Mouse (Mus musculus) ES-E14 (cell line): ENCODE measurements around the gene Guca2a. TPM values are rescaled to one million over a fixed set of nuclear protein-coding genes. Genes with fewer than 3 reads are reported as not detected.

Experiments
- DNase-seq: peaks from one replicate; pipeline ENCODE4 v3.0.0-alpha.2; 2013; ENCODE audit warnings: low read depth, low spot score
- H3K27ac ChIP-seq: 2 replicates; pipeline ENCODE4 v1.5.1; 2012; ENCODE audit warnings: low read depth, mild to moderate bottlenecking, low read length, moderate library complexity, mixed read lengths; ENCODE audit not compliant: poor library complexity, insufficient read depth, severe bottlenecking
- H3K36me3 ChIP-seq: 2 replicates; pipeline ENCODE4 v1.6.1; 2012; ENCODE audit warnings: mild to moderate bottlenecking, low read length, moderate library complexity, mixed read lengths; ENCODE audit not compliant: control insufficient read depth, poor library complexity, insufficient read depth, severe bottlenecking
- H3K4me1 ChIP-seq, 2 experiments: fragments of 150-350 bp in 1 of 2; sonication (generic) in 1 of 2; 2 replicates each; pipeline ENCODE4 v1.6.1; 2012; ENCODE audit warnings: low read length in 2 of 2, mild to moderate bottlenecking in 1 of 2, mixed read lengths in 1 of 2; ENCODE audit not compliant: control insufficient read depth in 2 of 2, insufficient read depth in 2 of 2, poor library complexity in 1 of 2
- H3K4me3 ChIP-seq, 2 experiments: fragments of 150-350 bp in 1 of 2; sonication (generic) in 1 of 2; 2 replicates each; pipeline ENCODE4 v1.5.1; 2012; ENCODE audit warnings: low read length in 2 of 2, low read depth in 1 of 2, mild to moderate bottlenecking in 1 of 2, mixed read lengths in 1 of 2; ENCODE audit not compliant: insufficient read depth in 1 of 2, poor library complexity in 1 of 2, severe bottlenecking in 1 of 2
- H3K9ac ChIP-seq: 2 replicates; pipeline ENCODE4 v1.6.1; 2012; ENCODE audit warnings: low read depth, mild to moderate bottlenecking, low read length, mixed read lengths; ENCODE audit not compliant: poor library complexity, insufficient read depth, severe bottlenecking
- H3K9me3 ChIP-seq: fragments of 150-350 bp; sonication (generic); 2 replicates; pipeline ENCODE4 v1.6.1; 2012; ENCODE audit warnings: low read depth, mild to moderate bottlenecking, low read length; ENCODE audit not compliant: control insufficient read depth, insufficient read depth
- CHD2 ChIP-seq: IDR thresholded peaks from 2 replicates; pipeline ENCODE4 v1.6.1; 2014; ENCODE audit warnings: mild to moderate bottlenecking, low read depth, low read length, inconsistent platforms
- HCFC1 ChIP-seq: IDR thresholded peaks from 2 replicates; pipeline ENCODE4 v1.6.1; 2012; ENCODE audit warnings: low read length, inconsistent platforms, borderline replicate concordance; ENCODE audit not compliant: insufficient read depth
- MAFK ChIP-seq: IDR thresholded peaks from 2 replicates; pipeline ENCODE4 v1.6.1; 2014; ENCODE audit warnings: mild to moderate bottlenecking, low read depth, low read length, inconsistent platforms; ENCODE audit not compliant: insufficient read depth
- ZC3H11A ChIP-seq: IDR thresholded peaks from 2 replicates; pipeline ENCODE4 v1.6.1; 2012; ENCODE audit warnings: low read depth, mild to moderate bottlenecking, inconsistent platforms, low read length, borderline replicate concordance
- ZNF384 ChIP-seq: IDR thresholded peaks from 2 replicates; pipeline ENCODE4 v1.6.1; 2012; ENCODE audit warnings: low read depth, low read length, inconsistent platforms
- in situ Hi-C, 2 experiments: fragments of 600-800 bp; cut with MboI; formaldehyde crosslinking; loops; one replicate each; pipeline ENCODE4 v1.15.1; 2025; ENCODE audit warnings: low sequenced_read_pairs in 2 of 2, inconsistent platforms in 1 of 2; ENCODE audit not compliant: unreplicated experiment in 2 of 2
- total RNA-seq: library from RNA; depleted of rRNA; stranded (reverse); fragments of 300-350 nt; gene quantifications from 2 replicates; pipeline ENCODE4 v1.2.3, GENCODE M21; 2012

Guca2a gene
- total RNA-seq, 1 experiment = not detected

GRCm38 (mm10) chr4:119670736-119671135 is 33.2 kb downstream of the Guca2a start:
- H3K9ac ChIP-seq = no peak overlapping the region
- H3K27ac ChIP-seq = no peak overlapping the region
- H3K4me3 ChIP-seq = no peak overlapping the region
- no peak for DNase-seq
- H3K9me3 ChIP-seq = no peaks in the 10 kb centered on the region
- no peaks in the 10 kb centered on the region for H3K36me3 ChIP-seq
- no peaks in the 10 kb centered on the region for H3K4me1 ChIP-seq
- no peak for TF ChIP-seq ZNF384
- TF ChIP-seq CHD2 = no peak
- no peak for TF ChIP-seq ZC3H11A
- no peak for TF ChIP-seq MAFK
- TF ChIP-seq HCFC1 = no peak
- in situ Hi-C loops = no loop called here

DNA sequence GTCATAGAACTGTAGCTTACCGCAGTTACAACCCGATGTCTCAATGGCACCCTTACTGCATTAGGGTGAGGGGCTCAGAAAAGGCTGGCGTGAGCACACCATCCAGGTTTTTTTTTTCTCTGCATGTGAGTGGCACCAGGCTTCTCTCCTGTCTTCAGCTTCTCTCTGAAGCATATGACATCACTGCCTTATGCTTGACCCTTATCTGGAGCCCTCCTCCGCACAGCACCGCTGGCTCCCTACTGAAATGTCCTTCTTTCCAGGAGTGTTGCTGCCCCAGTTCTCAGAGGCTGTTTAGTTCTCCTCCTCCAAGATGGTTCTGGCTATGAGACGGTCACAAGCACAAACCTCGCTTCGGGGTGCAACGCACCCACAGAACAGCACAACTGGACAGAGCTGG is 33.7 kb downstream of the Guca2a start:
- Histone ChIP-seq H3K9ac (no peak overlapping the region), H3K36me3 (no peaks in the 10 kb centered on the region), H3K9me3 (no peaks in the 10 kb centered on the region), H3K27ac (no peak overlapping the region), H3K4me1 (no peaks in the 10 kb centered on the region), H3K4me3 (no peak overlapping the region)
- TF ChIP-seq MAFK = no peak
- TF ChIP-seq ZC3H11A = no peak
- TF ChIP-seq ZNF384 = no peak
- TF ChIP-seq CHD2 = no peak
- TF ChIP-seq HCFC1 = no peak
- in situ Hi-C loops = no loop called here
- DNase-seq = no peak

GRCm38 (mm10) chr4:119672685-119673084 is 35.2 kb downstream of the Guca2a start:
- no peak overlapping the region for H3K9ac ChIP-seq

DNA sequence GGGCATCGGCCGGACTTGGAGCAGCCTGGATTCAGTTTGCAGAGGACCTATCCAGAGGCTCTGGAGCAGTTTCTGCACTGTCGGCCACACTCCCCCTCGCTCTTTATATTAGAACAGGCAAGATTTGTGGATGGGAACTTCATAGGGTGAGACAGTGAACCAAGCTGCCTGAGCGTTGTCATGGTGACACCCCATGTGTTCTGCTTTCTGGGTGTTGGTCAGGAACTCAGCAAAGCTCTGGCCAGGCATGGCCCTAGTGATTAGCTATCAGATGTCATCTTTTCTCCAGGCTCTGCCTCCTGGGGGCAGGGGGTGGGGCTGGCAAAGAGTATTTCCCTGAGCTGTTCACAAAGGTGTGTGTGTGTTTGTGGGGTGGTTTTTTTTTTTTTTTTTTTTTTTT is 45.1 kb downstream of the Guca2a start:
- TF ChIP-seq HCFC1 (no peak), ZNF384 (no peak), ZC3H11A (no peak), MAFK (no peak), CHD2 (no peak)
- Histone ChIP-seq H3K4me3 (no peak overlapping the region), H3K36me3 (no peaks in the 10 kb centered on the region), H3K4me1 (peaks cover 0 to 5% of the 10 kb centered on the region in 2 experiments; a peak in 1 of 4 replicates), H3K9ac (no peak overlapping the region), H3K27ac (no peak overlapping the region), H3K9me3 (no peaks in the 10 kb centered on the region)
- peak; percentile 29 for DNase-seq
- in situ Hi-C loops = no loop called here

More at GRCm38 (mm10) chr4:119672685-119673084, 35.2 kb downstream of the Guca2a start:
- TF ChIP-seq CHD2 (no peak), MAFK (no peak), ZNF384 (no peak), ZC3H11A (no peak), HCFC1 (no peak)
- Histone ChIP-seq H3K4me1 (no peaks in the 10 kb centered on the region; a peak in 1 of 4 replicates), H3K4me3 (no peak overlapping the region), H3K36me3 (no peaks in the 10 kb centered on the region), H3K27ac (no peak overlapping the region), H3K9me3 (no peaks in the 10 kb centered on the region)
- no peak for DNase-seq
- in situ Hi-C loops = no loop called here

DNA sequence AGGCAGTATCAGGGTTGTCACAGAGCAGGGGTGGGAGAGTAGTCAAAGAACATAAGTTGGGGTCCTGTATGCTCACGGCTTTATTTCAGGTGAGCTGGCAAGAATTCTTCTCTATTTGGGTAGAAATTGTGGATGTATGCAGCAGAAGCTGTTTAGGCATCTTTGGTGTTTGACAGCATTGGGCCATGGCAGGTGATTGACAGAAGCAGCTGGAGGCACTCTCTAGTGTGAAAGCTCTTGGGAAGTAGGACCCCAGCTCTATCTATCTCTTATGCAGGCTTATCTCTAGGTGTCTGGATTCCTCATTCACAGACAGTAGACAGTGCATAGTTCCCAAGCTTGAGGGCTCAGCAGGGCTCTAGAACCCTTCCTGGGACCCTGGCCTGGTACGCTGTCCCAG is 48.2 kb downstream of the Guca2a start:
- peaks cover 0 to 5% of the 10 kb centered on the region in 2 experiments; a peak in 1 of 4 replicates for H3K4me1 ChIP-seq
- no peaks in the 10 kb centered on the region for H3K36me3 ChIP-seq
- H3K9ac ChIP-seq = no peak overlapping the region
- no peak overlapping the region for H3K27ac ChIP-seq
- TF ChIP-seq HCFC1 (no peak), MAFK (no peak), CHD2 (no peak), ZC3H11A (no peak), ZNF384 (no peak)
- H3K9me3 ChIP-seq = no peaks in the 10 kb centered on the region
- DNase-seq = no peak
- in situ Hi-C loops = no loop called here
- no peak overlapping the region for H3K4me3 ChIP-seq
